Mouse (Mus musculus): Measurements from ENCODE around the gene Ftl1-ps1. TPM values are rescaled to one million over a fixed set of nuclear protein-coding genes. Genes with fewer than 3 reads are reported as not detected.
A peak's percentile ranks its signal among the peaks of the same experiment; 100 is the strongest.

Ftl1-ps1 gene
- 68.4 and 74.2 TPM in 2 replicates for polyA plus RNA-seq (2014; fragmentation: Nextera tagmentation; extraction: Ambion mirVana)

- no peak for DNase-seq (ENCODE audit: low spot score)
- Histone ChIP-seq H3K4me3 (ENCODE audit: low read depth, low read length) (no peak within 1 kb of the TSS), H3K4me1 (ENCODE audit: control insufficient read depth, insufficient read depth, low read length) (no peaks in the 10 kb centered on the region), H3K9ac (replicated peaks; ENCODE audit: low read length) (no peak within 1 kb of the TSS), H3K27me3 (ENCODE audit: control insufficient read depth, insufficient read depth, low read length) (no peaks in the 10 kb centered on the region), H3K36me3 (replicated peaks; ENCODE audit: control insufficient read depth, insufficient read depth, low read depth, low read length) (no peaks in the 10 kb centered on the region), H3K4me2 (ENCODE audit: low read depth, low read length) (0 out of 2 replicates have a peak within 1 kb of the TSS, but pooled peaks have one; percentile 11), H3K9me3 (replicated peaks; ENCODE audit: control insufficient read depth, low read length) (no peaks in the 10 kb centered on the region), H3K27ac (replicated peaks; ENCODE audit: low read depth, low read length) (no peak within 1 kb of the TSS)
- no peak for ATAC-seq (replicated peaks; ENCODE audit: insufficient number of reproducible peaks, low FRiP score, low TSS enrichment, low read depth)
- 11% methylated on average over 11 of the region's 11 CpGs for WGBS
Measured at GRCm38 (mm10) chr13:74399298-74399839, at the start of gene Ftl1-ps1. Gene Ftl1-ps1, plus strand, starts transcription at chr13:74399694.

GRCm38 (mm10) chr13:74350435-74350906 lies 49.0 kb upstream of the Ftl1-ps1 start:
- no peak; the same call in 1 of the 2 replicates for ATAC-seq (replicated peaks; ENCODE audit: insufficient number of reproducible peaks, low FRiP score, low TSS enrichment, low read depth)
- peak overlapping the region; percentile 93 for H3K9ac ChIP-seq (replicated peaks; ENCODE audit: low read length)
- H3K4me2 ChIP-seq (ENCODE audit: low read depth, low read length): peak overlapping the region; percentile 42
- H3K27me3 ChIP-seq (ENCODE audit: control insufficient read depth, insufficient read depth, low read length): no peaks in the 10 kb centered on the region
- no peak for DNase-seq (ENCODE audit: low spot score)
- no peaks in the 10 kb centered on the region for H3K36me3 ChIP-seq (replicated peaks; ENCODE audit: control insufficient read depth, insufficient read depth, low read depth, low read length)
- 2% methylated on average over 15 of the region's 15 CpGs for WGBS
- H3K27ac ChIP-seq (replicated peaks; ENCODE audit: low read depth, low read length): no peak overlapping the region
- H3K4me3 ChIP-seq (ENCODE audit: low read depth, low read length): peak overlapping the region; percentile 75
- H3K9me3 ChIP-seq (replicated peaks; ENCODE audit: control insufficient read depth, low read length): no peaks in the 10 kb centered on the region
- H3K4me1 ChIP-seq (ENCODE audit: control insufficient read depth, insufficient read depth, low read length): no peaks in the 10 kb centered on the region

- DNase-seq (ENCODE audit: low spot score) (no peak), ATAC-seq (replicated peaks; ENCODE audit: insufficient number of reproducible peaks, low FRiP score, low TSS enrichment, low read depth) (no peak)
- 96% methylated on average over 13 of the region's 13 CpGs for WGBS
- H3K27me3 ChIP-seq (ENCODE audit: control insufficient read depth, insufficient read depth, low read length): no peaks in the 10 kb centered on the region
- no peak overlapping the region for H3K4me3 ChIP-seq (ENCODE audit: low read depth, low read length)
- no peaks in the 10 kb centered on the region for H3K4me1 ChIP-seq (ENCODE audit: control insufficient read depth, insufficient read depth, low read length)
- peaks cover 2% of the 10 kb centered on the region; the same call in 1 of the 2 replicates for H3K36me3 ChIP-seq (replicated peaks; ENCODE audit: control insufficient read depth, insufficient read depth, low read depth, low read length)
- no peak overlapping the region for H3K27ac ChIP-seq (replicated peaks; ENCODE audit: low read depth, low read length)
- H3K9ac ChIP-seq (replicated peaks; ENCODE audit: low read length): no peak overlapping the region
- H3K9me3 ChIP-seq (replicated peaks; ENCODE audit: control insufficient read depth, low read length): no peaks in the 10 kb centered on the region
- no peak overlapping the region for H3K4me2 ChIP-seq (ENCODE audit: low read depth, low read length)
Measured at GRCm38 (mm10) chr13:74356491-74356890, 43.0 kb upstream of the Ftl1-ps1 start.

GRCm38 (mm10) chr13:74362218-74362617 lies 37.3 kb upstream of the Ftl1-ps1 start:
- Histone ChIP-seq H3K27ac (replicated peaks; ENCODE audit: low read depth, low read length) (no peak overlapping the region), H3K27me3 (ENCODE audit: control insufficient read depth, insufficient read depth, low read length) (no peaks in the 10 kb centered on the region), H3K36me3 (replicated peaks; ENCODE audit: control insufficient read depth, insufficient read depth, low read depth, low read length) (no peaks in the 10 kb centered on the region; the same call in 1 of the 2 replicates), H3K4me3 (ENCODE audit: low read depth, low read length) (no peak overlapping the region), H3K9me3 (replicated peaks; ENCODE audit: control insufficient read depth, low read length) (no peaks in the 10 kb centered on the region), H3K4me1 (ENCODE audit: control insufficient read depth, insufficient read depth, low read length) (no peaks in the 10 kb centered on the region), H3K9ac (replicated peaks; ENCODE audit: low read length) (no peak overlapping the region), H3K4me2 (ENCODE audit: low read depth, low read length) (no peak overlapping the region)
- DNase-seq (ENCODE audit: low spot score) (no peak), ATAC-seq (replicated peaks; ENCODE audit: insufficient number of reproducible peaks, low FRiP score, low TSS enrichment, low read depth) (no peak)
- WGBS: 80% methylated on average over 2 of the region's 2 CpGs

- Histone ChIP-seq H3K27me3 (ENCODE audit: control insufficient read depth, insufficient read depth, low read length) (no peaks in the 10 kb centered on the region), H3K36me3 (replicated peaks; ENCODE audit: control insufficient read depth, insufficient read depth, low read depth, low read length) (no peaks in the 10 kb centered on the region; the same call in 1 of the 2 replicates), H3K9ac (replicated peaks; ENCODE audit: low read length) (no peak overlapping the region), H3K4me3 (ENCODE audit: low read depth, low read length) (no peak overlapping the region), H3K4me2 (ENCODE audit: low read depth, low read length) (no peak overlapping the region), H3K4me1 (ENCODE audit: control insufficient read depth, insufficient read depth, low read length) (no peaks in the 10 kb centered on the region), H3K27ac (replicated peaks; ENCODE audit: low read depth, low read length) (no peak overlapping the region), H3K9me3 (replicated peaks; ENCODE audit: control insufficient read depth, low read length) (no peaks in the 10 kb centered on the region)
- ATAC-seq (replicated peaks; ENCODE audit: insufficient number of reproducible peaks, low FRiP score, low TSS enrichment, low read depth) (peak; percentile 46; the same call in 1 of the 2 replicates), DNase-seq (ENCODE audit: low spot score) (no peak)
- 87% methylated on average over 13 of the region's 13 CpGs for WGBS
Measured at GRCm38 (mm10) chr13:74363176-74363858, 36.2 kb upstream of the Ftl1-ps1 start.

GRCm38 (mm10) chr13:74363859-74364235 lies 35.6 kb upstream of the Ftl1-ps1 start, which contains the start of gene Lrrc14b:
Gene Lrrc14b, minus strand, starts transcription at chr13:74364005.
- WGBS: 86% methylated on average over 8 of the region's 8 CpGs
- ATAC-seq (replicated peaks; ENCODE audit: insufficient number of reproducible peaks, low FRiP score, low TSS enrichment, low read depth): no peak

GRCm38 (mm10) chr13:74381533-74382276 lies 17.8 kb upstream of the Ftl1-ps1 start:
- DNase-seq (ENCODE audit: low spot score): no peak
- H3K9me3 ChIP-seq (replicated peaks; ENCODE audit: control insufficient read depth, low read length): no peaks in the 10 kb centered on the region
- no peaks in the 10 kb centered on the region for H3K27me3 ChIP-seq (ENCODE audit: control insufficient read depth, insufficient read depth, low read length)
- no peak for ATAC-seq (replicated peaks; ENCODE audit: insufficient number of reproducible peaks, low FRiP score, low TSS enrichment, low read depth)
- H3K4me1 ChIP-seq (ENCODE audit: control insufficient read depth, insufficient read depth, low read length): no peaks in the 10 kb centered on the region
- H3K4me3 ChIP-seq (ENCODE audit: low read depth, low read length): no peak overlapping the region
- no peak overlapping the region for H3K9ac ChIP-seq (replicated peaks; ENCODE audit: low read length)
- 74% methylated on average over 10 of the region's 10 CpGs for WGBS
- H3K4me2 ChIP-seq (ENCODE audit: low read depth, low read length): no peak overlapping the region
- H3K27ac ChIP-seq (replicated peaks; ENCODE audit: low read depth, low read length): no peak overlapping the region
- no peaks in the 10 kb centered on the region for H3K36me3 ChIP-seq (replicated peaks; ENCODE audit: control insufficient read depth, insufficient read depth, low read depth, low read length)

More at GRCm38 (mm10) chr13:74363859-74364235, 35.6 kb upstream of the Ftl1-ps1 start, which contains the start of gene Lrrc14b:
- Histone ChIP-seq H3K9ac (replicated peaks; ENCODE audit: low read length) (no peak within 1 kb of the TSS), H3K9me3 (replicated peaks; ENCODE audit: control insufficient read depth, low read length) (no peaks in the 10 kb centered on the region), H3K27ac (replicated peaks; ENCODE audit: low read depth, low read length) (no peak within 1 kb of the TSS), H3K36me3 (replicated peaks; ENCODE audit: control insufficient read depth, insufficient read depth, low read depth, low read length) (no peaks in the 10 kb centered on the region; the same call in 1 of the 2 replicates), H3K4me1 (ENCODE audit: control insufficient read depth, insufficient read depth, low read length) (no peaks in the 10 kb centered on the region), H3K27me3 (ENCODE audit: control insufficient read depth, insufficient read depth, low read length) (no peaks in the 10 kb centered on the region), H3K4me2 (ENCODE audit: low read depth, low read length) (no peak within 1 kb of the TSS), H3K4me3 (ENCODE audit: low read depth, low read length) (no peak within 1 kb of the TSS)
- DNase-seq (ENCODE audit: low spot score): no peak

Data from embryonic facial prominence, embryonic 11.5 days (tissue).